Mouse (Mus musculus): Measurements from ENCODE around the gene Cobl.

Gene Cobl

DNA sequence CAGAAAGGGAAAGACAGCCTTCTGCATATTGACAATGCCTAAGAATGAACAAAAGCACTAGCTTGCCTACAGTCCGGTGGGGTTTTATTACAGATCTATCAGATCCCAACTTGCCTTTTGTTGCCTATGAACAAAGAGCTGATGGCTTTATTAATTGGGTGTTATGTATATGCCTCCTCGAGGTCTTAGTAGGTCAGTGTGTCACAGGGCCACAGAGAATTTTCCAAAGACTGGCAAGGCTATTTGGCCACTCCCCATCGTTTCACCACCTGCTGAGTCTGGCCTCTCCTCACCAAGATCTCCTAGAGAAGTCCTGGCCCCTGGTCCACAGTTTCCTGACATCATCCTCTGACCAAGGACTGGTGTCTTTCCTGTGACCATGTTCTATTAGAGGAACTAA is 83.7 kb downstream of the Cobl start:
- DNase-seq: no peak

DNA sequence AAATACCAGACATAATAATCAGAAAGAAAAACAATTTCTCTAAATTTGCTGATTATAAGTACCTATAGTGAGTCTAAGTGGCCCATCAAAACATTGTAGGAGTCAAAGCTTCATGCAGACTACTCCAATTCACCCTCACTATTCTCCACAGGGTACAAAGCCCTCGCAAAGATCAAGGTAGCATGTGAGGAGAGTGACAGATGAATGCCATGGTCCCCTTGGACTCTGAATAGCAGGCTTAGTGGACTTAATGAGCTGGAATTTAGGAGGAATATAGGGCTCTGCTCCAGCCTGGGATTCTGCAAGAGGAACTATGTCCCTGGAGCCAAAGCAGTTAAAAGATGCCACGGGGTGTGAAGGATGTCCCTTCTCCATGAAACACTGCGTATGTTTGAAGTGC is 88.1 kb downstream of the Cobl start:
- DNase-seq: no peak

DNA sequence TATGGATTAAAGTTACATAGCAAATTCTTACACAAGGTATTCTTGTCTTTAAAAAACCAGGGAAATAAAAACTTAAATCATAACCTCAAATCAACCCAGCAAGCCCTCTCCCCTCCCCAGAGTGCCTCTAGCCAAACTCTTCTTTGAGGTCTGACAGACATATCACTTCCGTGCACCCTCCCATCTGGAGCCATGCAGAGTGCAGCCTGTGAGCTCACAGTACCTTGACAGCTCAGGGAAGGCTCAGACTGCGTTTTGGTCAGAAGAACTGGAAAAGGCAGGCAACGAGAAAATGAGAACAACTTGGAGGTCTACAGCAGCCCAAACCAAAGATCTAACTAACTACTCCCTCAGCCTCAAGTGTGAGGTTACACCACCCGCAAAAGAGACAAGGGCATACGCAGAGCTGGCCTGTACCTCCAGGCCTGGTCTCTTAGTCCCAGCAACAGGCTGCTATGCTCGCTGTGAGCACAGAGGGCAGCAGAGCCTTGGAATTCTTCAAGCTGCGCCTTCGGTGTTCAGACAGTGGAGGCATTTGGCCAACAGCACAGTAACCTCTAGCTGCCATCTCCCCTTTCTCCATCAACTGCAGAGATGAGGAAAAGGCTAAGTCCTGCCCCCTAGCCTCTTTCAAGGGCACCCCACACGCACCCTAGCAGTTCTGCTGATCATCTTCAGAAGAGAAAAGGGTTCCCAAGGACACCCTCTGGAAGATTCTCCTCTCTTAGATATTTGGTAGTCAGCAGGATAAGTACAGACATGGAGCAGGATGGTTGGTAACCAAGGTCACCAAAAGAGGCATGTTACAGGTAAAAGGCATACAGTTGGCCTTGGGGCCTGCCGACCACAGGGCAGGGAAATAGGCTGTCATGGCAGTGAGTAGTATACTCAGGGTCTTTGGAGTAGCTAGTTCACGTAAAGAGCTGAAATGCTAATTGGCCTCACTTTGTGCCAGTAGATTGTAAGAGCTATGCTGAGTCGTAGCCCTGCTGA is 91.4 kb downstream of the Cobl start:
- peak; percentile 16 for DNase-seq

DNA sequence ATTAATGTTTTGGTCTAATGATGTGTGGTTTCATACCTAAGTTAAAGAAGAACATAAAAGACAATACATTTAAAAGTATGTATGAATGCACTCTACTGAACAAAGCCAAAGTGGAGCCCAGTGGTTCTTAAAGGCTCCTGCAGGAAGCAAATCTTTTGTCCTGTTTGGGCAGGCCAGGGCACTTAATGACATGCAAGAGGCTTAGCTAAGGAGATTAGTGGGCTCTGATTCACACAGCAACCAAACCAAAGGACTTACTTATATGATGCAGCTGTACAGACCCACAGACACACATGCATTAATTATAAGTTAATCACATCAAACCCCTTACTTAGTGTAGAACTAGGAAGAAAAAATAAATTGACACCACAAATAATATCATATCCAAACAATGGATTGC is 93.8 kb downstream of the Cobl start:
- no peak for DNase-seq

DNA sequence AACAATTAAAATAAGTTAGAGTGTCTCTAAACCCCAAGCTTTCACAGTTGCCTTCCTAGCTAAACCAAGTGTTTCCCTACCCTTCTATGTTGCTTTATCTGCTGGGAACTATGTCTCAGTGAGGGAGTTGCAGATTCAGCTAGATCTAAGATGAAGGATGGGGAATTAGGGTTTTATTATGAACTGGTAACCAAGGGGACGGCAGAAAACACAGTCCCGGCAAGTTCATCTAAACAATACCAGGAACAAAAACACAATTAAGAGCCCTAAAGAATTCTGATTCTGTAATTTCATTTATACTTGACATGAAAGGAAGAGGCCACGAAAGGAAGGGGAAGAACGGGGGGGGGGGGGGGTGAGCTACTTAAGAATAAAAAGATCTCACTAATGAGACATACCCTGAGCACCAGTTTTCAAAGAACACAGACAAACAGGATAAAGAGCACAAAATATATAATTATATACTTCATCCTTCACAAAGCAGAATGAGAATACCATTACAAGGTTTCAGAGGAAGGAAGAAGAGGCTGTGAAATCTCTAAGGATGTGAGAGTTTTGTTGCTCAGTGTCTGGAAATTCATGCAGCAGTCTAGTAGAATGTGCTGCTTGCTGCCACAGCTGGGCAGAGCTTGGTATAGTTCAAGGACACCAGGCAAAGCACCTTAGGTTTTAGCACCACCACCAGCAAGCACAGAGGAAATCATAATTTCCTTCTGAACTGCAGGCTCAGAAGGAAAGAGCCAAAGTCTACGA is 97.2 kb downstream of the Cobl start:
- no peak for DNase-seq

DNA sequence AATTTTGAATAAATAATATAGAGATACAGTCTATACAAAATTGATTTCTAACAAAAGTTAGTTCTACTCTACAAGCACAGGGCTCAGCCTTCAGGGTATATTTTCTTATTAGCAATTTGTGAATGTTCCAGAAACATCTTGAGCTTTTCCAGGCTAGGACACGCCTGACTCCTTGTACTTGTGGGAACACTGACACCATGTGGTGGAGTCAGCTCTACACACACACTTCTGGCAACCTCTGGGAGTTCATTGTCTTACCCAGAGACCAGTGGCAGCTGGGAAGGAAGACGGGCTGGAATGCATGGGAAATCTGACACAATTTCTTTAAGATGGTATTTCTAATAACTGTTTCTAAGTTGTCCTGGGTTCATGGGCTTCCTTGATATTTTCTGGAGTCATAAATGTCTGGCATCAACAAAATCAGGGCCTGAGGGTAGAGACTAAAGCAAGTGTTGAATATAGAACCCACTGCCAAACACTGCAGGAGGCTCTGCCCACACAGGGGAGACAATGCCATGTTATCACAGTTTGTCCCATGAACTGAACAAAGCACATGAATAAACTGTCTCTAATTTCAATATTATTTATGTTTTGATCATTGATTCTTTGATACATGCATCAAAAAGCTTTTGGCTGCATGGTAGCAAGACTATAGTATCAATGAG is 105.3 kb downstream of the Cobl start:
- DNase-seq: no peak

DNA sequence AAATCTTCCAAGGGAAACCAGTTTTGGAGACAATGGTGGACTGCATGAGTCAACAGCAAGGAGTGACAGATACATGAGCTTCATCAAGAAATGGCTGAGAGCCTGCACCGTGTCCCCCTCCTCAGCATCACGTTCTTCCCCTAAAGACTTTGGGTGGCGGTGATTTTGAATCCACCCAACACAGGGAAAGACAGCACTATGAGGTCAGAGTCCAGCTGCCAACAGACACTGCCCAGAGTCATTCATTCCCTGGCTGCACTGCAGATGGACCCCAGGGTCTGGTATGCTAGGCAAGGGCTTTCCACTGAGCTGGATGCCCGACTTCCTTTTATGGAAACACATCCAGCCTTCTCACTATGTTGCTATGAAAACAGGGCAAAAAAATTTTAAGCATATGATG is 106.2 kb downstream of the Cobl start:
- DNase-seq: no peak

DNA sequence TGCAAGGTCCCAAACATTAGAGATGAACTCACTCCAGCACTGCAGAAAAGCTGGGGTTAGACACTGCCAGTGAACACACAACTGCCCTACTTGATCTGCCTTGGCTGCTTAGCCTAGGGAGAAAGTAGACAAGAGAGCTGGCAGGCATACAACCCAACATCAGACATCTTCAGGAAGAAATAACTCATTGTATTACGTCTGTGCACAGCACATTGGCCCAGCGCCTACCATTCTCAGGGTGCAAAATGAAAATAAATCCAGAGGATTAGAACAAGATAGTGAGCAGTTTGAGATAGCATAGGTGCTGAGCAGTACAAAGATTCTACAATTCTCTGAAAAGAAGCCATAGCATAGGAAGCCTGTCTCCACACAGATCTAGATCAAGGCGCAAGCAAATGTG is 109.1 kb downstream of the Cobl start:
- no peak for DNase-seq

DNA sequence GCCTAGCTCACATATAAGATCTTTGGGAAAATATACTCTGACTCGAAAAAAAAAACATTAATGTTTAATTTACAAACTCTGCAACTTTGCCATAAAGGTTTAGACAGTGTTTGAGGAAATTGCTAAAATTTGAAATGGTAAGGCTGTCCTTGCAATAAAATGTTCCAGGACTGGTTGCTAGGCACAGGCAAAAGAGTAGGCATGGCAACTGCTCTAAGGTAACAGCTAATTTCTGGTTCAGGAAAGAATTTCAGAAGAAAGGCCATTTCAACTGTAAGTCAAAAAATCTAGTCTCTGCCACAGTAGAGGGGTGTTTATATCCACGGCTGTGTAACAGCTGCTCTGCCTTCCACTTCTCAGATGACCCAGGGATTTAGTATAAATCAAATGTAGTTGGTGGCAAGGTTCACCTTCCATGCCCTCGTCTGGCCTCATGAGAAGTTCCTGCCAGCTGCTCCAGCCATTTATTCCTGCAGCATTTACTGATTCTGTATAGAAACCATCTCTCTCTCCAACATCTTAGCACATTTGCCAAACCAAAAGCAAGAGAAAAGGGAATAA is 113.7 kb downstream of the Cobl start:
- no peak for DNase-seq

DNA sequence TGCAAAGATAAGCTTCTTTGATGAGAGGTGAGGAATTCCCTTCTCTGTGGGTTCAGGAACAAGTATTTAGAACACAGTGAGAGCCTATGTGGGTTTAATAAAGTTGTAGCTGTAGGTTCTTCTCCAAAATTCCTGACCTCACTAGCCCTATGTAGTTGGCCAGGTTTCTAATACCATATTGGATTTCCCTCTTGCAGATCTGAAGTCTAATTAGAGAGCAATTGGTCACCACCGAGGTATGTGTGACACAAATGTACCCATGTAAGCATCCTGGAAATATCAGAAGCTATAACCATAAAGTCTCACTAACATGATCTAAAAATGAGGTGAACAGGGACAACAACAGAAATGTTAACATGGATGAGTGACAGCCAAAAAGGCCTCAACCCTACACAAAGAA is 114.7 kb downstream of the Cobl start:
- DNase-seq: no peak

DNA sequence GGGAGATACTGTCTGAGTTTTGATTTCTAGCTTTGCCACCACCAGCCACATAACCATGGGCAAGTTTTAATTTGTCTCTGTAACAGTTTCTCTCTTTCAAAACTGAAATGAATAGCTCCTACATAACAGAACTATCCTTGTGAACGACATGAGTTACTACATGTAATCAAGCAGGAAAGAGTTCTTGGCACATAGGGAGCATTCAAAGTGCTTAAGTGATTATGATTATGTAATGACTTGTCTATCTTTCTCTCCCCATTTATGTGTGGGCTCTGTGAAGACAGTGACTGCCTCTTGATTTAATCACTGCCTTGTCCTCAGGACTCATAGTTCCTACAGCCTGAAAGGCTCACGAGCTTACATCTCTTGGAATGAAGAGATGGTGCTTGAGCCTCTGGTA is 118.3 kb downstream of the Cobl start:
- no peak for DNase-seq

DNA sequence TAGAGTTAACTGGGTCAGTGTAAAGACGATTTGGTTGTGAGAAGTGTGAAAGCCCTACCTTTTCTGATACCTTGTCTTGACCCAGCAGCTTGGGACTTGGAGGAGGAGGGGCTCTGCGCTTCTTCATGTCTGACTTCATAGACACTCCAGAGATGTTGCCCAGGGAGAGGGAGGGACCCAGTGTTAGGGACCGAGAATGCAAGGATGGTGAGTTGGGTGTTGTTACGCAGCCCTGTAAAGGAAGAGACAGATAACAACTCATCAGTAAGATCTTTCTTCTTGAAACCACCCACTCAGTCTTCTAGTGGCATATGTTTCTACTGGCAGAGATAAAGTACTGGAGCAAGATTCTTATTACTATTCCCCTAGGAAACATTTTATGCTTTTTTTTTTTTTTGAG is 121.1 kb downstream of the Cobl start:
- no peak for DNase-seq

DNA sequence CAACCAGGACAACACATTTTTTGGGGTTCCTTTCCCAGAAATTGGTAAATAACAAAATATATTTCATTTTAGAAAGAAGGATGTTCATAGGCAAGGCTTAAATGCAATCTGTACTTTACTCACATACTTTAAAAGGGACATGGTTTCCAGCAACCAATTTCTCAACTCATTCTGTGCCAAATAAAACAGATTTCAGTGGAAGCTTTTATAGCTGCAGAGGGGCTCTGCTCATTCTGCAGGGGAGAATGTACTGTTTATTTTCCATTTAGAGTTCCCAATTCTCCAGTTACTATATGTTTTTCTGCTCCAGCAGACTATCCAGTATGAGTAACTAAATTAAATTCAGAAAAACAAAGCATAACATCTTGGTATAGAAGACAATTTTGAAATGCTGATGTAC is 124.1 kb downstream of the Cobl start:
- DNase-seq: no peak

DNA sequence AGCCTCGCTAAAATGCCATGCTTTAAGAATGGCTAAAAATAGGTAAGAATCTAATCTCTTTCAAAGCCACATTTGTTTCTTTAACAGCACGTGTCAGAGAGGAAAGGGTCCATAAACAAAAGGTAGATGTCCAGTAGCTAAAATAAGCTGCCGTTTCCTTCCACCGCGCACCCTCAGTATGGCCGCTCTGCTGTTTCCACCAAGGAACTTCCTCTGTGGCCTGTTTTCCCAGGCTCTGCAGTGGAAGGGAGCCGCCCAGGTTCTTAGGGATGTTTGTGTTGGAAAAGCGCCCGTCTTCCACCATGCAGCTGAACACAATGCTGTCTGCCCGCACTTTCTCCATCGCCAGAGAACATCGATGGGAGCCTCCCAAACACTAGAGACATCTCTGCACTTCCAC is 128.6 kb downstream of the Cobl start:
- no peak for DNase-seq

DNA sequence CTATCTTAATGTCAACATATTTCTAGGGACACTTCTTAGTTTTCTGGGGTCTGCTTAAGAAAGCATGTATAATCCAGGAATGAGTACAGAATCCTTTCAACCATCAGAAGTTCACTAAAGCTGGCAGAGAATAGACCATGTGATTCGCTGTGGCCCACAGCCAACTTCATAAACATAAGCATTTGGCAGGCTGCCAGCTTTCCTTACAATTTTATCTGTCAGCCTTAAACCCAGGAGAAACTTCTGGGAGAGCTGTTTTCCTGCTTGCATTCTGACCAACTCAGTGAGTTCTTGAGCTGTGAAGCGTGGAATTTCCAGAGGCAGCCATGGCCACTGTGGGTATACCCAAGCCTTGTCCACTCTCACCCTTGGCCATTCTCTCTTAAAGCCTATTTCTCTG is 132.8 kb downstream of the Cobl start:
- no peak for DNase-seq

DNA sequence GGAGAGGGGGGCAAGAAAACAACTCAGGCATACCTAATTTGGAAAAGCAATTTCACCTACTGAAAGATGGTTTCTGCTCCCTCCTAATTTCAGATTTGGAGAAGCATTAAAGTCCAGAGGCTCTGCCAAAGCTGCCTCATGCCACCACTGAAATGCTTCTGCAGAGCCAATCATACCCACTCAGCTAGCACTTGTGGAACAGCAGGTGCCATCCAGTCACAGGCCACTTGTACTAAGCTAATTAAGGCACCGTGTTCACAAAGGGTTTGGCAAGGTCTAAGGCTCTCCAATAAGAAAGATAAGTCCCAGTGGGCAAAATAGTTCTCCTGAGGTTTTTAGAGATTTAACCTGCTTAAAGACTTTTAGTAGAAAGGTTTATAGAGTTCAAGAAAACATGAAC is 143.3 kb downstream of the Cobl start:
- no peak for DNase-seq

DNA sequence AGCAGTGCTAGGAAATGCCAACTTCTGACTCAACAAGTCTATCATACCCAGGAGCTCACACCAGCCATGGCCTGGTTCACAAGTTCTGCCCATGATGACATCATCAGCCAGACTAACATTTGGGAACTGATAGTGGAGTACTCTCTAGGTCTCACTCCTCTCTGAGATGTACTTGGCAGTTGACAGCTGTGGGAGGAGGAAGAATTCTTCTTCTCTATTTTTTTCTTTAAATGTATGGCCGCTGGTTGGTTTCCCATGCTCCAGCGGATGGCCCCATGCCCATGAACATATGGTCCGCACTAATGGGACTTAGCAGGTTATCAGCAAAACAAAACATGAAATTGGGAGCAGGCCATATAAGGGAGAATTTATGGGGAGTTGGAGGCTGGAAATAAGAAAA is 145.4 kb downstream of the Cobl start:
- DNase-seq: peak; percentile 47

DNA sequence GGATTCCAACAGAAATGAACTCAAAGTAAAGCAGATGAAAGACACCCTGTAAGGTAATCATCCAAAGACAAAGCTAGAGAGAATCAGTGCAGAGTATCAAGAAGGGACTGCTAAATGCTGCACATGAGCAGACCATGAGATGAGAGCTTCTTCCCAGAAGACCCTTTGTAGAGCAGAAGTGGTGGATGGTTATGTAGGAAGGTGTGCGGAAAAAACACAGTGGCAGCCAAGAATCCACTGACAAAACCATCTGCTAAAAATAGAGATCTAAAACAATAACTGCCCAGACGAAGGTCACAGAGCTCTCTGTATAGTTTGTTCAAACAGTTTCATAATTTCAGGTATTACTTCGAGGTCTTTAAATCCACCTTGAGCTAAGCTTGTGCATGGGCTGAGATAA is 149.1 kb downstream of the Cobl start:
- DNase-seq: no peak

DNA sequence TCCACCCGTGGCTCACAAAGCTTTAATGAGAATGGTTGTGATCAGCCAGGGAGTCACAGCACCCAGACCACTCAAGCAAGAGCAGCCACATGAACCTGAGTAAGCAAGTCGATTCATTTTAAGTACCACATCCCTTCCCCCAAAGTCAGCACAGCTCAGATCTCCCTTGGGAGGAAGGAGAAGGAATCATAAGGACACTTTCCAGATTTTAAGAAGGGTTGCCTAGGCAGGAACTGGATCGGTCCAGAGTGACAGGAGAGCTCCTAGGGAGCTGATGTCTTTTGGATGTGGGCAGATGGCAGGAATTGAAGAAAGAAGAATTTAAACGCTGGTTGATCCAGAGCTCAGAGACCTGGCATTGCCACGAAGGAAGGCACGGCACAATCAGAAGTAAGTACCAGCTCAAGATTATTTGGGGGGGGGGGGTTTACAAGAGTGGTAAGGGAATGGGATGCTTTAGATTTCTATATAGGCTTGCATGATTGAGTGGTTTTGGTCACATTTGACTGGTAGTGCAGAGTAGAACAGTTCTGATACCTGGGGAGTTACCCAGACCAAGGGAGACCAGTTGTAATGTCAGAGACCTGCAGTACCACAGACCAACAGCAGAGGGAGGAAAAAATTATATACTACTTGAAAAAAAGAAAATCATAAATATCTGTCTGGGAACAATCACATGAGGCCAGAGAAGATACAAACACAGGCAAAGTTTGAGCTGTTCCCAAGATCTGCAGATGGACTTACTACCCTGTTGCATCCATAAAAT is 150.3 kb downstream of the Cobl start:
- DNase-seq: no peak

DNA sequence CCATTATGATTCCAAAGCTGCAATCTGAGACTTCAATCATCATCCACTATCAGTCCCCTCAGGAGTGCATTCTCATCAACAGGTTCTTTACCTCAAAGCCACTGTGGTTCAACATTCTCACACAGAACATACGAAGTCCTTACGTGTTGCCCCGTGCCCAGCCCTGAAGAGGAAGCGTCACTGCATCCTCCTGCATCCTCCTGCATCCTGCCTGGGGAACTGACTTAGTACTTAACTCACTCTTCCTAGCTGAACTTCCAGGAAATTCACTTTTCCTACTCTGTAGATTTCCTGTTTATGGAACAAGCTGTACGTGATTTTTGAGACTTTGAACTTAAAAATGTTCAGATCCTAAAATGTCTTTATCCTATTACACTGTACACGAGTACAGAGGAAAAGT is 153.3 kb downstream of the Cobl start:
- no peak for DNase-seq

DNA sequence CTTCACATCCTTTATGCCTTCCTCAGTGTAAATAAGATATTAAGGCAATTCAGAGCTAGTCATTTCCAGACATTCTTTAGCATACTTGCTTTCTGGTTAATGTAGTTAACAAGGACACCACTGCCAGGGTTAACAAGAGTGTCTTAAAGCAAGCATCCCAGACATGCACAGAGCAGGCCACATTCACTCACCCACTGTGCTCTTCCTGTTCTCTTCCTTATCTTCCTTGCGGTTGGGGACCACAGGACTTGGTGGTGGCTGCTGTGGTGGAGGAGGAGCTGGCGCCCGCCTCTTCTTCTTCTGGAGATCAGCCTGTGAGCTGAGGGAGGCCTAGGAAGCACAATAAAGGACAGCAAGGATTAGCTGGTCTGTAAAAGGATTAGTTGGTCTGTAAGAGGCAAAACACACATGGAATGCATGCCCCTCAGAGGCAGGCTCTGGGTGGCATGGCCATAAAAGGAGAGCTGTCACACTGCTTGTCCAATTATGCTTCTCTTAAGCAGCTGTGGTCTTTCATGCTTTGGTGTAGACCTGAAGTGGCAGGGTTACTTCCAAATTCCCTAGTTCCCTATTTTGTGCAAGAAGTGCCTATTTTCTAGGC is 155.2 kb downstream of the Cobl start:
- no peak for DNase-seq

DNA sequence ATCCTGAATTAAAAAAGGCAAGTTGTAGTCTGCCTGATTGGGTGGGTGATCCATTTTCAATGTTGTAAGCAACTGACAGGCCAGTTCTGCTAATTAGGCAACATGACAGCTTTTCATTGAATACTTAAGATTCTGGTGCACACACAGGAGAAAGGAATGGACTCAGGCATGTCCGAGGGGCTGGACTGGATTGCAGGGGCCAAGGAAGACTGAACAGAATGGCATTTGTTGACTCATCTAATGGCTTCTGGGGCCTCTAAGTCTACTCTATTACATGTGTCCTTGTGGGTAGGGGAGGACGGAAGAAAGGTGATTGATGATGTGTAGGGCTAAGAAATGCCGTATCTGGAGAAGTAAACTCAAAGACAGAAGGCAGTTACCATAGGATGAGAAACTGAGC is 159.9 kb downstream of the Cobl start:
- DNase-seq: no peak
